Mouse (Mus musculus): ENCODE results near the gene Acsm2.

- TF ChIP-seq CTCF (IDR thresholded peaks at IDR 0.05; ENCODE audit: control insufficient read depth, insufficient read depth, insufficient read length) = no peak
- no peak for TF ChIP-seq MYOG (IDR thresholded peaks at IDR 0.05; ENCODE audit: control insufficient read depth, extremely low read depth, insufficient read length)
- TF ChIP-seq USF1 (IDR thresholded peaks at IDR 0.05; ENCODE audit: low read depth) = no peak
- TF ChIP-seq MAX (IDR thresholded peaks at IDR 0.05) = no peak
- no peak for TF ChIP-seq MYOD1 (IDR thresholded peaks at IDR 0.05; ENCODE audit: control insufficient read depth, insufficient read length, low read depth)
- no peak for TF ChIP-seq CEBPB (IDR thresholded peaks at IDR 0.05; ENCODE audit: low read depth)
Measured at GRCm38 (mm10) chr7:119605926-119606663, 52.0 kb downstream of the Acsm2 start.

All from C2C12 (cell line).